Mouse (Mus musculus) liver, embryonic 14.5 days (tissue): ENCODE measurements at regions not wholly inside any gene's neighbourhood (a gene's known extent, or its start where the extent isn't known, plus 50 kb on each side); places are given as distances from the start of the nearest gene placed in this dataset.

Experiments used
- CTCF ChIP-seq: IDR thresholded peaks from 2 replicates; pipeline ENCODE4 v1.5.1; 2016; ENCODE audit warnings: antibody characterized with exemption, low read depth, control low read depth
- EP300 ChIP-seq: IDR thresholded peaks from 2 replicates; pipeline ENCODE4 v1.6.1; 2016; ENCODE audit warnings: antibody characterized with exemption, low read depth

GRCm38 (mm10) chr4:34114323-34114722, 64.3 kb upstream of the Spaca1 start:
- TF ChIP-seq CTCF (no peak), EP300 (no peak)
